Mouse (Mus musculus) kidney, embryonic 14.5 days (tissue): ENCODE data around the gene Mbd3. TPM values are rescaled to one million over a fixed set of nuclear protein-coding genes. Genes with fewer than 3 reads are reported as not detected.

Experiments
- ATAC-seq: fragments of 200-750 bp; cut with Nextera tagmentation; 2 replicates; pipeline ENCODE4 v1.8.0; 2017; ENCODE audit warnings: moderate number of reproducible peaks, mild to moderate bottlenecking, moderate TSS enrichment, moderate library complexity; ENCODE audit not compliant: low FRiP score, low TSS enrichment
- H3K27ac ChIP-seq: fragments of 300-500 bp; sonication (generic); 2 replicates; pipeline ENCODE4 v1.5.1; 2014; ENCODE audit warnings: low read depth, mild to moderate bottlenecking, low read length, moderate library complexity, mixed read lengths
- H3K27me3 ChIP-seq: fragments of 300-500 bp; sonication (generic); 2 replicates; pipeline ENCODE4 v1.6.1; 2014; ENCODE audit warnings: mild to moderate bottlenecking, low read length; ENCODE audit not compliant: control insufficient read depth, insufficient read depth
- H3K36me3 ChIP-seq: fragments of 300-500 bp; sonication (generic); 2 replicates; pipeline ENCODE4 v1.6.1; 2014; ENCODE audit warnings: low read length, mixed read lengths; ENCODE audit not compliant: control insufficient read depth, insufficient read depth
- H3K4me1 ChIP-seq: fragments of 300-500 bp; sonication (generic); 2 replicates; pipeline ENCODE4 v1.6.1; 2014; ENCODE audit warnings: low read length, mixed read lengths; ENCODE audit not compliant: control insufficient read depth, insufficient read depth
- H3K4me2 ChIP-seq: fragments of 300-500 bp; sonication (generic); replicated peaks from 2 replicates; pipeline ENCODE4 v1.6.1; 2014; ENCODE audit warnings: low read depth, mild to moderate bottlenecking, low read length
- H3K4me3 ChIP-seq: fragments of 300-500 bp; sonication (generic); 2 replicates; pipeline ENCODE4 v1.5.1; 2014; ENCODE audit warnings: mild to moderate bottlenecking, low read length
- H3K9ac ChIP-seq: fragments of 300-500 bp; sonication (generic); 2 replicates; pipeline ENCODE4 v1.6.1; 2014; ENCODE audit warnings: low read depth, mild to moderate bottlenecking, low read length, moderate library complexity
- H3K9me3 ChIP-seq: fragments of 300-500 bp; sonication (generic); 2 replicates; pipeline ENCODE4 v1.6.1; 2016; ENCODE audit warnings: low read length; ENCODE audit not compliant: control insufficient read depth
- WGBS: fragments of 180-500 bp; shearing (Covaris S2); extraction: QIAGEN DNeasy Blood & Tissue Kit; methylation state at CpG from one replicate; pipeline ENCODE4 v1.1.7; 2014; 5-methylcytosine and 5-hydroxymethylcytosine counted together
- polyA plus RNA-seq: library from polyadenylated mRNA; unstranded; fragments of >200 nt; fragmentation: Nextera tagmentation; extraction: Ambion mirVana; gene quantifications from 2 replicates; pipeline ENCODE4 v1.2.1, GENCODE M21; 2014

Mbd3 gene
- polyA plus RNA-seq, 1 experiment from 2014 or later, result 248 TPM

DNA sequence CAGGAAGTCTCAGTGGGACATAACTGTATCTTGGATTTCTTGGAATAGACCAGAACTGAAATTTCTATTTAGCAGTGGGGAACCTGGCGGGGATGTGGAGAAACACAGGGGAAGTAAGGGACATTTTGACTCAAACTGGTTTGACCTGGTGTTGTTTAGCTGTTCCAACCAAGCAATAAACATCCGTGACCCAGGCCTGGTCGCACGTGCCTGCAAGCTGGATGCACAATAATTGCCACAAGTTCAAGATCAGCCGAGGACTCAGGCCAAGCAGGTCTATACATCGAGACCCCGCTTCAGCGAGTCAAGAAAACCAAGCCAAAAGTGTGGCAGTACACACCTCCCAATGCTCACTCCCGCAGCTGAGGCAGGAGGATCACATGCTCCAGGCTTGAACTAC, 27.4 kb downstream of the Mbd3 start:
- no peaks in the 10 kb centered on the region for H3K36me3 ChIP-seq
- H3K4me3 ChIP-seq, result peak overlapping the region; percentile 25; the same call in 1 of the 2 replicates
- ATAC-seq, result no peak
- H3K9me3 ChIP-seq, result no peaks in the 10 kb centered on the region
- no peak overlapping the region for H3K9ac ChIP-seq
- peak overlapping the region; percentile 27; the same call in 1 of the 2 replicates for H3K4me2 ChIP-seq
- H3K27ac ChIP-seq, result no peak overlapping the region
- no peaks in the 10 kb centered on the region for H3K27me3 ChIP-seq
- peaks cover 4% of the 10 kb centered on the region for H3K4me1 ChIP-seq
- 52% methylated on average over 9 of the region's 9 CpGs for WGBS

GRCm38 (mm10) chr10:80371411-80371966, 27.9 kb downstream of the Mbd3 start:
- Histone ChIP-seq H3K4me2 (peak overlapping the region; percentile 27; the same call in 1 of the 2 replicates), H3K4me1 (peaks cover 4% of the 10 kb centered on the region), H3K9me3 (no peaks in the 10 kb centered on the region), H3K36me3 (no peaks in the 10 kb centered on the region), H3K27ac (no peak overlapping the region), H3K9ac (no peak overlapping the region), H3K4me3 (peak overlapping the region; percentile 25; the same call in 1 of the 2 replicates), H3K27me3 (no peaks in the 10 kb centered on the region)
- 4% methylated on average over 12 of the region's 12 CpGs for WGBS
- ATAC-seq, result peak; percentile 84

DNA sequence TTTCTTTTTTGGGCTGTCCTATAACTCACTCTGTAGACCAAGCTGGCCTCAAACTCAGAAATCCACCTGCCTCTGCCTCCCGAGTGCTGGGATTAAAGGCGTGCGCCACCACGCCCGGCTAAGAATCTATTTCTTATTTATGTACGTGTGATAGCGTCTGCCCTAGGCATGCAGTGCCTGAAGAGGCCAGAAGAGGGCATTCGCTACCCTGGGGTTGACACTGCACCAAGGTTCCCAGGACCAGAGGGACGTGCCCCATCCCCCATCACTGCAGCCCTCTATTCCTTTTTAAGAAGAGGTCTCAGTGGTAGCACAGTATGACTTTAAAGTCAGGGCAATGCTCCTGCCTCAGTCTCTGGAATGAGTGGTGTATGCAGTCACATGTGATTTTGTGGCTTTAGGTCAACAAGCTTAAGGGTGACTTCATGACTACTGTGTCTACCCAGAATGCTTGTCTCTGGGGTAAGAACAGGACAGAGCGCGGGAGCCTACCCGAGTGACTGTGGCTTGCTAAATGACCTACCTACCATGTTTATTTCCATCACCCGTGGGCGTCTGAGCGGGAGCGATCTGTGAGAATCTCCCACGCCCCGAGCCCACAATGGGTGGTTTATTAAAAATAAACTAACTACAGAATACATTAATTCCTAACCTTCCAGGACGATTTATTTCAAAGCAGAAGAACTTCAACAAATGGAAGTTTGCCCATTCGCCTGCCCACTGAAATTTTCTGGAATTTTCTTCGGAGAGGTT, 29.2 kb downstream of the Mbd3 start:
- H3K9me3 ChIP-seq, result no peaks in the 10 kb centered on the region
- peaks cover 4% of the 10 kb centered on the region for H3K4me1 ChIP-seq
- H3K9ac ChIP-seq, result no peak overlapping the region
- no peaks in the 10 kb centered on the region for H3K27me3 ChIP-seq
- no peak overlapping the region for H3K4me3 ChIP-seq
- no peak for ATAC-seq
- no peak overlapping the region for H3K4me2 ChIP-seq
- no peak overlapping the region for H3K27ac ChIP-seq
- H3K36me3 ChIP-seq, result no peaks in the 10 kb centered on the region
- WGBS, result 78% methylated on average over 21 of the region's 21 CpGs

DNA sequence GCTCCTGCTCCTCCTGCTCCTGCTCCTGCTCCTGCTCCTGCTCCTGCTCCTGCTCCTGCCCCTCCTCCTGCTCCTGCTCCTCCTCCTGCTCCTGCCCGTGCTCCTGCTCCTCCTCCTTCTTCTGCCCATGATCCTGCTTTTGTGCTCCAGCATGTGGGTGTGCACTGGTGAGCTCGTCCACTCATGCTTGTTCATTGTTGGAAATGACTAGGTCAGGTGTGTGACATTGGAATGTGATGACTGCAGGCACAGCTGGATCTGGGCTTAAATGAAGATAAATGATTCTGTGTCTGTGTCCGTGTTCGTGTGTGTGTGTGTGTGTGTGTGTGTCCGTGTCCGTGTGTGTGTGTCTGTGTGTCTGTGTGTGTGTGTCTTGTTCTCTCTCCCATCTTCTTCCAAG, 31.0 kb downstream of the Mbd3 start:
- Histone ChIP-seq H3K4me2 (no peak overlapping the region), H3K27ac (no peak overlapping the region), H3K9ac (no peak overlapping the region), H3K4me3 (no peak overlapping the region), H3K27me3 (no peaks in the 10 kb centered on the region; the same call in 1 of the 2 replicates), H3K36me3 (no peaks in the 10 kb centered on the region), H3K4me1 (peaks cover 4% of the 10 kb centered on the region), H3K9me3 (no peaks in the 10 kb centered on the region)
- no peak for ATAC-seq
- 92% methylated on average over 6 of the region's 6 CpGs for WGBS

DNA sequence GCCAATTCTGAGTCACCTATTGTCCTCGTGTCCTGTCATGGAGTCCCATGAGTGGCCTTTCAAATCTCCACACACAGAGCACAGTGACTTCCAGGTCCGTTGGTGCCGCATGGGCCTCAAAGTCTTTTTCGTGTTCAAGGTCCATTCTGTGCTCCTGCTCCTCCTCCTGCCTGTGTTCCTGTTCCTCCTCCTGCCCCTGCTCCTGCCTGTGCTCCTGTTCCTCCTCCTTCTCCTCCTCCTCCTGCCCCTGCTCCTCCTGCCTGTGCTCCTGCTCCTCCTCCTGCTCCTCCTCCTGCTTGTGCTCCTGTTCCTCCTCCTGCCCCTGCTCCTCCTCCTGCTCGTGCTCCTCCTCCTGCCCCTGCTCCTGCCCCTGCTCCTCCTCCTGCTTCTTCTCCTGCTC, 31.4 kb downstream of the Mbd3 start:
- H3K27ac ChIP-seq, result no peak overlapping the region
- no peaks in the 10 kb centered on the region; the same call in 1 of the 2 replicates for H3K27me3 ChIP-seq
- H3K36me3 ChIP-seq, result no peaks in the 10 kb centered on the region
- ATAC-seq, result no peak
- no peak overlapping the region for H3K4me3 ChIP-seq
- WGBS, result 53% methylated on average over 5 of the region's 5 CpGs
- H3K9ac ChIP-seq, result no peak overlapping the region
- peaks cover 4% of the 10 kb centered on the region for H3K4me1 ChIP-seq
- H3K4me2 ChIP-seq, result no peak overlapping the region
- no peaks in the 10 kb centered on the region for H3K9me3 ChIP-seq

GRCm38 (mm10) chr10:80365736-80366135, 33.6 kb downstream of the Mbd3 start:
- H3K4me1 ChIP-seq, result no peaks in the 10 kb centered on the region
- H3K27ac ChIP-seq, result no peak overlapping the region
- H3K9me3 ChIP-seq, result no peaks in the 10 kb centered on the region
- 70% methylated on average over 6 of the region's 6 CpGs for WGBS
- no peak overlapping the region for H3K4me2 ChIP-seq
- no peak overlapping the region for H3K4me3 ChIP-seq
- H3K27me3 ChIP-seq, result peaks cover 3% of the 10 kb centered on the region; the same call in 1 of the 2 replicates
- H3K36me3 ChIP-seq, result no peaks in the 10 kb centered on the region
- H3K9ac ChIP-seq, result no peak overlapping the region
- ATAC-seq, result no peak

DNA sequence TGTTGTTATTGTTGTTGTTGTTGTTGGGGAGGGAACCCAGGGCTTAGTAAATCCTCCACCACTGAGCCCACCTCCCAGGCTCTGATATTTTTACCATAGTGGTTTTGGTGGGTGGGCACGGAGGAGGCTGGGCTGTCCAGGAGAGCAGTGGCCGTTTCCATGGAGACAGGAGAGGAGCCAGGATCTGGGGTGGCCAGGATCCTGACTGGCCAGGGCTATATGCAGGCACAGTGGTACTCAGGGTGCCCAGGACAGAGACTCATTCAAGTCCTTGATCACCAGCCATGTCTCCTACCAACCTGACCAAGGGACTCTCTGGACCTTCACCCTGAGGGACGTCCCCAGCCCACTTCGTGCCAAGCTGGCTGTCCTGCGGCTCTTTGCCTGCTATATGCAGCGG, 35.6 kb downstream of the Mbd3 start:
- H3K9ac ChIP-seq, result no peak overlapping the region
- H3K27ac ChIP-seq, result no peak overlapping the region
- no peaks in the 10 kb centered on the region for H3K9me3 ChIP-seq
- ATAC-seq, result no peak
- H3K27me3 ChIP-seq, result peaks cover 8% of the 10 kb centered on the region
- WGBS, result 43% methylated on average over 6 of the region's 6 CpGs
- H3K4me1 ChIP-seq, result no peaks in the 10 kb centered on the region
- H3K36me3 ChIP-seq, result no peaks in the 10 kb centered on the region
- no peak overlapping the region for H3K4me2 ChIP-seq
- H3K4me3 ChIP-seq, result no peak overlapping the region

DNA sequence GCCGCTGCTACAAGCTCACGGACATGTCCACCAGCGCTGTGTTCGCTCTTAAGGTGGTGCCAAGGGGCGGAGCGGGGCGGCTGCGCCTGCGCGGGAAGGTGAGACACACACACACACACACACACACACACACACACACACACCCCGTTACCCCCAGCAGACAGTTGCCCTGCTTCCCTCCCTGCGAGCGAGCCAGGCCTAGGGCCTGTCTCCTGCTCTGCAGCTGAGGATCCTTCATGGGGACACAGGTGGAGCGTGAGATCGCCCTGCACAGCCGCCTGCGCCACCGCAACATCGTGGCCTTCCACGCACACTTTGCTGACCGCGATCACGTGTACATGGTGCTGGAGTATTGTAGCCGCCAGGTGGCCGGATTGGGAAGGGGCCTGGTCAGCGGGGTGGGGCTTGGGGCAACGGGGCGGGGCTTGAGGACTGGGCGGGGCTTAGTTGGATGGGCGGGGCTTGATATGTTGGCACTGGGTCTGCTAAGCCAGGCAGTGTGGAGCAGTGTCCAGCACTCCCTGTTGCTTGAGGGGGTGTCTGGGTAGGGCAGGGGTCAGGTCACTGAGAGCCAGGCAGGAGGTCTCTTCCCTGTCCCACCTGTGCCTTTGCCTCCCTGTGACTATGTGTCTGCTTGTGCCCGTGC, 41.2 kb downstream of the Mbd3 start:
- H3K9ac ChIP-seq, result no peak overlapping the region
- peak overlapping the region; percentile 19 for H3K4me3 ChIP-seq
- peak; percentile 51 for ATAC-seq
- WGBS, result 8% methylated on average over 31 of the region's 31 CpGs
- peak overlapping the region; percentile 39 for H3K4me2 ChIP-seq
- H3K4me1 ChIP-seq, result peaks cover 11% of the 10 kb centered on the region; the same call in 1 of the 2 replicates
- peaks cover 57% of the 10 kb centered on the region for H3K27me3 ChIP-seq
- no peaks in the 10 kb centered on the region for H3K9me3 ChIP-seq
- H3K36me3 ChIP-seq, result no peaks in the 10 kb centered on the region
- no peak overlapping the region for H3K27ac ChIP-seq

- Histone ChIP-seq H3K4me2 (no peak overlapping the region; the same call in 1 of the 2 replicates), H3K27me3 (peaks cover 64% of the 10 kb centered on the region), H3K4me3 (peak overlapping the region; percentile 38), H3K27ac (no peak overlapping the region), H3K9me3 (no peaks in the 10 kb centered on the region), H3K4me1 (peaks cover 11% of the 10 kb centered on the region; the same call in 1 of the 2 replicates), H3K36me3 (no peaks in the 10 kb centered on the region), H3K9ac (no peak overlapping the region)
- no peak for ATAC-seq
- whole genome bisulfite sequencing, result 32% methylated on average over 7 of the region's 7 CpGs
Observed at GRCm38 (mm10) chr10:80357336-80357735, 42.0 kb downstream of the Mbd3 start.
